Comparison of ENCODE assay signal across 1 mouse cellular context in genomic region chr13:119432041-119432440, GRCm38 (mm10).
TF ChIP-seq lines count a peak whose summit lies in the region.

No protein-coding gene starts in this region.

TF ChIP-seq in MEL, 35 proteins besides CTCF, POLR2A, EP300 and RAD21 (continued from another document):
- TF ChIP-seq BHLHE40 (IDR thresholded peaks at IDR 0.05; ENCODE audit: borderline replicate concordance, low read depth, low read length) (no peak), ZKSCAN1 (IDR thresholded peaks at IDR 0.05; ENCODE audit: low read depth, low read length) (no peak), E2F4 (IDR thresholded peaks at IDR 0.05; ENCODE audit: borderline replicate concordance, low read depth, low read length) (no peak), TAL1 (IDR thresholded peaks at IDR 0.05; ENCODE audit: low read length) (no peak), MYB (IDR thresholded peaks at IDR 0.05; ENCODE audit: low read depth, low read length) (no peak), POLR2AphosphoS2 (IDR thresholded peaks at IDR 0.05; ENCODE audit: low read length) (no peak), TBP (IDR thresholded peaks at IDR 0.05; ENCODE audit: low read depth, low read length) (no peak), SMC3 (IDR thresholded peaks at IDR 0.05; ENCODE audit: low read depth, low read length) (no peak), MYC (IDR thresholded peaks at IDR 0.05; ENCODE audit: low read depth, low read length) (no peak), JUND (IDR thresholded peaks at IDR 0.05; ENCODE audit: low read depth, low read length) (no peak), MAZ (IDR thresholded peaks at IDR 0.05; ENCODE audit: low read depth, low read length) (no peak), CHD1 (IDR thresholded peaks at IDR 0.05; ENCODE audit: low read depth, low read length) (no peak), TCF12 (IDR thresholded peaks at IDR 0.05; ENCODE audit: low read depth, low read length) (no peak), ZMIZ1 (IDR thresholded peaks at IDR 0.05; ENCODE audit: low read depth, low read length) (no peak), MEF2A (IDR thresholded peaks at IDR 0.05; ENCODE audit: extremely low read depth, insufficient replicate concordance, low read depth, low read length, poor library complexity, severe bottlenecking) (no peak), RCOR1 (IDR thresholded peaks at IDR 0.05; ENCODE audit: low read depth, low read length) (no peak), CHD2 (IDR thresholded peaks at IDR 0.05; ENCODE audit: low read length) (no peak)
